In the genomic region with DNA sequence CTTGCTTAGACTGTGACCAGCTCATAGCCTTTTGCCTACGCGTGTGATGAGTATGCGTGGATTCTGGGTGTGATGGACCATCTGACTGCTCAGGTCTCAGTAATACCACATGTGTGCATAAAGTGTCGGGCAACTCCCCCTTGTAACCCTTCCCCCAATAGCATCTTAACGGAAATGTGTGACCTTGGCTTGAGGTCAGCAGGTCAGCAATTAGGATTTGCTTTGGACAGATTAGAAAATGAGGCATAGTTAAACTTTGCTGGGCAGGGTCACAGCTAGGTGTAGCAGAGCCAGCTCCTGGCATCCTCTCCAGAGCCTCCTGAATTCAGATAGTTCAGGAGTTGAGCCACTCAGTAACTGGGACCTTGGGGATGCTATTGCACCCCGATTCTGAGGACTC, we compare ENCODE assay signal across 12 mouse cellular contexts. TPM values are rescaled to one million over a fixed set of nuclear protein-coding genes. Genes with fewer than 3 reads are reported as not detected.
A peak's percentile ranks its signal among the peaks of the same experiment; 100 is the strongest.
DNase-seq lines count a peak whose midpoint lies in the region; ATAC-seq and TF ChIP-seq lines count a peak whose summit lies in the region.
"Had no signal": no experiment of that assay in that cellular context is flagged by ENCODE, and none has a peak within 500 bp of the region (broad histone marks: within the 10 kb centered on the region; RNA-seq: fewer than 3 reads in every experiment).

No protein-coding gene starts in this region.

- H3K4me2 ChIP-seq in hindbrain, embryonic 14.5 days (replicated peaks), result peak overlapping the region; percentile 79; the same call in 1 of the 2 replicates
- H3K4me2 ChIP-seq in hindbrain, postnatal 0 days (ENCODE audit: low read depth, low read length), result no peak overlapping the region
- peak overlapping the region; percentile 71; the same call in 1 of the 2 replicates for H3K4me2 ChIP-seq in stomach, embryonic 14.5 days (replicated peaks; ENCODE audit: low read depth, low read length)
- H3K4me2 ChIP-seq in stomach, postnatal 0 days (replicated peaks; ENCODE audit: low read depth), result no peak overlapping the region

- no peak overlapping the region for H3K27ac ChIP-seq in hindbrain, embryonic 14.5 days
- no peak overlapping the region for H3K27ac ChIP-seq in hindbrain, postnatal 0 days
- no peak overlapping the region for H3K27ac ChIP-seq in stomach, embryonic 14.5 days (ENCODE audit: low read length)
- no peak overlapping the region for H3K27ac ChIP-seq in stomach, postnatal 0 days (replicated peaks)

- H3K4me1 ChIP-seq in hindbrain, embryonic 14.5 days (replicated peaks; ENCODE audit: control insufficient read depth, insufficient read depth, low read length), result peaks cover 20% of the 10 kb centered on the region
- peaks cover 11% of the 10 kb centered on the region for H3K4me1 ChIP-seq in hindbrain, postnatal 0 days (ENCODE audit: insufficient read depth, low read length)
- H3K4me1 ChIP-seq in stomach, embryonic 14.5 days (ENCODE audit: control insufficient read depth, insufficient read depth, low read length), result peaks cover 15% of the 10 kb centered on the region; the same call in 1 of the 2 replicates
- no peaks in the 10 kb centered on the region for H3K4me1 ChIP-seq in stomach, postnatal 0 days (replicated peaks; ENCODE audit: control insufficient read depth, insufficient read depth)

- no peak overlapping the region for H3K4me3 ChIP-seq in hindbrain, embryonic 14.5 days (replicated peaks; ENCODE audit: low read length)
- no peak overlapping the region for H3K4me3 ChIP-seq in hindbrain, postnatal 0 days (ENCODE audit: low read length)
- H3K4me3 ChIP-seq in stomach, embryonic 14.5 days (ENCODE audit: low read depth, low read length), result no peak overlapping the region
- H3K4me3 ChIP-seq in stomach, postnatal 0 days (ENCODE audit: low read depth, low read length), result no peak overlapping the region

- no peak for TF ChIP-seq EP300 in stomach, postnatal 0 days (optimal IDR thresholded peaks at IDR 0.05)

- H3K9ac ChIP-seq in hindbrain, embryonic 14.5 days, result 0 out of 2 replicates have a peak overlapping the region, but pooled peaks have one; percentile 95
- no peak overlapping the region for H3K9ac ChIP-seq in hindbrain, postnatal 0 days (replicated peaks; ENCODE audit: low read length)
- no peak overlapping the region for H3K9ac ChIP-seq in stomach, embryonic 14.5 days (replicated peaks; ENCODE audit: low read depth, low read length)
- H3K9ac ChIP-seq in stomach, postnatal 0 days (ENCODE audit: low read length), result no peak overlapping the region

- no peaks in the 10 kb centered on the region; the same call in 1 of the 2 replicates for H3K27me3 ChIP-seq in hindbrain, embryonic 14.5 days (ENCODE audit: control insufficient read depth, insufficient read depth, low read length)
- H3K27me3 ChIP-seq in hindbrain, postnatal 0 days (ENCODE audit: insufficient read depth, low read length), result no peaks in the 10 kb centered on the region
- no peaks in the 10 kb centered on the region for H3K27me3 ChIP-seq in stomach, embryonic 14.5 days (ENCODE audit: control insufficient read depth, insufficient read depth, low read length)
- no peaks in the 10 kb centered on the region for H3K27me3 ChIP-seq in stomach, postnatal 0 days (ENCODE audit: control insufficient read depth, insufficient read depth, low read length)
- H3K27me3 ChIP-seq: heart, embryonic 12.5 days had no signal

- no peak for ATAC-seq in hindbrain, embryonic 14.5 days (ENCODE audit: low FRiP score)
- ATAC-seq in hindbrain, postnatal 0 days, result no peak
- ATAC-seq in stomach, embryonic 14.5 days (ENCODE audit: insufficient number of reproducible peaks, insufficient read depth, low FRiP score, low read depth), result no peak
- no peak for ATAC-seq in stomach, postnatal 0 days (ENCODE audit: low FRiP score, low TSS enrichment)

- peak; percentile 42 for DNase-seq in cerebellum, adult 9-10 months
- no peak for DNase-seq in cerebellum, postnatal 25 days
- no peak for DNase-seq in hindbrain, embryonic 14.5 days (ENCODE audit: low spot score)
- DNase-seq in hindbrain, postnatal 0 days (ENCODE audit: low spot score), result no peak
- DNase-seq in stomach, postnatal 0 days (ENCODE audit: low spot score), result no peak
- DNase-seq in adrenal gland, adult 8-10 months, result no peak
- no peak for DNase-seq in left cerebral cortex, adult 11 months (ENCODE audit: low spot score)
- DNase-seq: adrenal gland, adult 2 months; kidney, adult 18-20 months; right cerebral cortex, postnatal 25 days had no signal

- H3K36me3 ChIP-seq in hindbrain, embryonic 14.5 days (replicated peaks; ENCODE audit: control insufficient read depth, insufficient read depth), result no peaks in the 10 kb centered on the region
- H3K36me3 ChIP-seq in hindbrain, postnatal 0 days (ENCODE audit: insufficient read depth, low read length), result no peaks in the 10 kb centered on the region
- H3K36me3 ChIP-seq in stomach, embryonic 14.5 days (ENCODE audit: control insufficient read depth, insufficient read depth, low read length), result no peaks in the 10 kb centered on the region
- H3K36me3 ChIP-seq in stomach, postnatal 0 days (ENCODE audit: control insufficient read depth, insufficient read depth, low read length), result no peaks in the 10 kb centered on the region
- H3K36me3 ChIP-seq: heart, embryonic 12.5 days had no signal

- no peak for TF ChIP-seq CTCF in hindbrain, postnatal 0 days (IDR thresholded peaks at IDR 0.05; ENCODE audit: low read depth)
- no peak for TF ChIP-seq CTCF in stomach, postnatal 0 days (IDR thresholded peaks at IDR 0.05; ENCODE audit: low read depth)

- no peaks in the 10 kb centered on the region for H3K9me3 ChIP-seq in hindbrain, embryonic 14.5 days (ENCODE audit: control insufficient read depth, low read length)
- no peaks in the 10 kb centered on the region for H3K9me3 ChIP-seq in hindbrain, postnatal 0 days (ENCODE audit: low read length)
- H3K9me3 ChIP-seq in stomach, embryonic 14.5 days (ENCODE audit: control insufficient read depth, low read depth, low read length), result no peaks in the 10 kb centered on the region
- no peaks in the 10 kb centered on the region for H3K9me3 ChIP-seq in stomach, postnatal 0 days (ENCODE audit: control insufficient read depth, low read length)

- 81% methylated on average over 6 of the region's 6 CpGs for WGBS in hindbrain, embryonic 14.5 days
- 88% methylated on average over 6 of the region's 6 CpGs for WGBS in hindbrain, postnatal 0 days
- WGBS in stomach, embryonic 14.5 days, result 82% methylated on average over 6 of the region's 6 CpGs
- whole genome bisulfite sequencing in stomach, postnatal 0 days, result 89% methylated on average over 6 of the region's 6 CpGs

RNA-seq across cellular contexts. Expression of a gene that starts 1.6 kb away (rescaled TPM):
- polyA plus RNA-seq in hindbrain, embryonic 14.5 days (2014; fragmentation: Nextera tagmentation; extraction: Ambion mirVana), result 16.3 and 18.0 TPM in 2 replicates
- total RNA-seq in hindbrain, postnatal 0 days (2014; rRNA removed), result 27.1 and 28.9 TPM in 2 replicates
- 9.8 and 11.3 TPM in 2 replicates for polyA plus RNA-seq in hindbrain, postnatal 0 days (2015; fragmentation: Nextera tagmentation; extraction: Ambion mirVana)
- 16.2 and 17.2 TPM in 2 replicates for polyA plus RNA-seq in stomach, embryonic 14.5 days (2014; fragmentation: Nextera tagmentation; extraction: Ambion mirVana)
- polyA plus RNA-seq in stomach, postnatal 0 days (2015; fragmentation: Nextera tagmentation; extraction: Ambion mirVana), result 5.1 and 5.4 TPM in 2 replicates
- total RNA-seq in adrenal gland, adult 8-10 months (2022), result 10 to 100 TPM; 30.6 to 46.4 (median 40.2) TPM

Comparison
In these comparisons a context has a peak if more than half of its experiments do, and no peak if none do; other contexts are left out.
1. H3K4me2 ChIP-seq: peak in hindbrain, embryonic 14.5 days (single experiment) and stomach, embryonic 14.5 days (single experiment); none in hindbrain, postnatal 0 days (single experiment) and stomach, postnatal 0 days (single experiment).